Mouse (Mus musculus) colon, adult 2 months (tissue): Measurements from ENCODE around the gene Gm13420. TPM values are rescaled to one million over a fixed set of nuclear protein-coding genes. Genes with fewer than 3 reads are reported as not detected.

ENCODE experiments used
- polyA plus RNA-seq: library from polyadenylated mRNA; depleted of rRNA; stranded (reverse); fragments of >200 nt; gene quantifications from 2 replicates; pipeline ENCODE4 v1.2.3, GENCODE M21; 2012; rRNA removed

Gm13420 gene
- polyA plus RNA-seq, result 2.0 and 2.2 TPM in 2 replicates

DNA sequence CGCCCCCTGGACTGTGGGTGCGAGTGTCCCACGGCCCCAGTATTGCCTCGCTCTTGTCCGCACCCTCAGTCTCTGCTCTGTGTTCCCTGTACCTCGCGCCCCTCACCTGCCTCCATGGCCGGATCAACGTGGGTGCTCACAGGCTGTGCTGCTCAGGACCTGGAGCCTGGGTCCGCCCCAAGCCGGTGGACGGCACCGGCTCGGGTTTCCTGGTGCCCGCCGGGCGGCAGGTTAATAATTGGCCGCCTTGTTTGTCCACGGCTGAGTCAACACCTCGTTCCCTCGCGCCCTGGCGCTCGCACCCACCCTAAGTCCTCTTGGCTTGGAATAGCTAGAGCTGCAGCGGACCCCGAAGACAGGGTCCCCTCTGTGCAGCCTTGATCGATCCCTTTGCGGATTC, at the start of gene Gm13420:
Gm13420 (minus strand) TSS at position 189 of the 400 bp plus-strand sequence.

DNA sequence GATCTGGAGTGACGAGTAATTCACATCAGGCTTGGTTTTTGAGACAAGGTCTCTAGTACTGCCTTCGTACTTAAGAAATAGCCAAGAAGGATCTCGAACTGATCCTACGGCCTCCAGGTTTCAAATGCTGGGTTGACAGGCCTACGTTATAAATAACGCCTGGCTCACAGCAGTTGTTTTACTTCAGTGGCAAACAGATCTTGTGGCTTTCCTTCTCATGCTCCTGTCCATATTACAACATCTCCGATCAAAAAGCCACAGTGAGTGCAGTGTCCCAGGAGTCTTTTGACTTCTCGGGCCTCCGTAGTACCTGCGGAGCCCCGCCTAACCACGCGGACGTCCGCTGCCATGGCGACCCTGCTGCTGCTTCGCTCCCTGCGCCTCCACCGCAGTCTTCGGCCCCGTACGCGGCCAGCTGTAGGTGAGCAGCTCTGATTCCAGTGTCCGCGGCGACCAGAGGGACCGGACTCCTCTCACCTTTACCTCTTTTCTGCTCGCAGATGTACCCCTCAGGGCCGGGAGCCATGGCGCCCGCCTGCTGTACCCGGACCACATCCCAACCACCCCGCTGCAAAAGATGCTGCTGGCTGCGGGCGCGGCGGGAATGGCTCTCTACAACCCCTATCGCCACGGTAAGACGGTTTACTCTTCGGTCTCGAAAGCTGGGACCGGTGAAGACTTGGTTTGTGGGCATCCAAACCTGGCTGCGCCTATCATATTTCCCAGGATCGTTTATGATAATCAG, 36.6 kb upstream of the Gm13420 start, which contains the start of gene Trub2:
Trub2 (minus strand) TSS at position 566 of the 745 bp plus-strand sequence.

DNA sequence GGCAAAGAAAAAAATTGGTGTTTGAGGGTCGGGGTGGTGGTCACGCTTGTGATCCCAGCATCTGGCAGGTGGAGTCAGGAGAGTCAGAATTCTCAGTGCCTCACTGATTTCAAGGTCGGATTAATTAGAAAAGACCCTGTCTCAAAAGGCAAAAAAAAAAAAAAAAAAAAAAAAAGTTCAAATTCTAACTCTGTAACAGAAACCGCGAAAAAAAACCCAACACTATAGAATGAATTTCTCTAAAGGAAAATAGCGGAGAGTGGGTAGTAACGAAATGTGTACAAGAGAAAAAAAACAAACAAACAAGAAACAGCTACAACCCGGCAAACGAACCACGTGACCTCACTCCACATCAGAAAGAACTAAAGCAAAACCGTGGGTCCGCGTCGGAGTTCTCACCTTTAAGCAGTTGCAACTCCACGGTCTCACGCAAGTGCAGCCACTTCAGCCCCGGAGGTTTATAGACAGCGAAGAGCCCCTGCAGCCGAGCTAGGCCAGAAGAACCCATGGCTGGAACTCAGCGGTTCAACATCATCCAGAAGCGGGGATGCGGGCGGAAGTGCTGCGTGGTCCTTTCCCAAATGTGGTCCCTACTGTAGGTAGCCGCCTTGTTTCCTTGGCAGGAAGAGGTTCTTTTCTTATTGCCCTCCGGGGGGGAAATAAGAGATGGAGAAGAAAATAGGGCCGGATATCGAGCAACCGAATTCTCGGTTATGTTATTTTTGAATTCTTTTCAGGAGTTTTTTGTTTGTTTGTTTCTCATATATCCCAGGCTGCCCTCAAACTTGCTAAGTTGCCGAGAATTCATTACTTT, 35.8 kb upstream of the Gm13420 start, which contains the start of gene Coq4:
Coq4 (plus strand) TSS at position 390 of the 814 bp plus-strand sequence.

Other genes starting within 250 kb of the Gm13420 start
- 37.2 and 39.9 TPM in 2 replicates for gene Rapgef1, start 132.0 kb downstream of the Gm13420 start, polyA plus RNA-seq
- not detected in 2 replicates for gene Gm13547, start 7.6 kb upstream of the Gm13420 start, polyA plus RNA-seq
- 76.0 and 104 TPM in 2 replicates for gene Coq4, start 35.8 kb upstream of the Gm13420 start, polyA plus RNA-seq
- gene Trub2, start 36.8 kb upstream of the Gm13420 start, polyA plus RNA-seq, result 17.1 and 19.1 TPM in 2 replicates
- 70.7 and 72.0 TPM in 2 replicates for gene Slc27a4, start 50.9 kb upstream of the Gm13420 start, polyA plus RNA-seq
- gene Urm1, start 68.4 kb upstream of the Gm13420 start, polyA plus RNA-seq, result 42.3 and 43.9 TPM in 2 replicates
- 14.2 and 20.2 TPM in 2 replicates for gene Cercam, start 117.5 kb upstream of the Gm13420 start, polyA plus RNA-seq
- 16.4 and 21.7 TPM in 2 replicates for gene Odf2, start 137.5 kb upstream of the Gm13420 start, polyA plus RNA-seq
- 8.3 and 9.2 TPM in 2 replicates for gene Gle1, start 183.7 kb upstream of the Gm13420 start, polyA plus RNA-seq
- gene Sptan1, start 213.9 kb upstream of the Gm13420 start, polyA plus RNA-seq, result 160 and 186 TPM in 2 replicates